Mouse (Mus musculus): Measurements from ENCODE around the gene Phxr2. TPM values are rescaled to one million over a fixed set of nuclear protein-coding genes. Genes with fewer than 3 reads are reported as not detected.

Phxr2 gene
- polyA plus RNA-seq, 1 experiment from 2014 or later: not detected

DNA sequence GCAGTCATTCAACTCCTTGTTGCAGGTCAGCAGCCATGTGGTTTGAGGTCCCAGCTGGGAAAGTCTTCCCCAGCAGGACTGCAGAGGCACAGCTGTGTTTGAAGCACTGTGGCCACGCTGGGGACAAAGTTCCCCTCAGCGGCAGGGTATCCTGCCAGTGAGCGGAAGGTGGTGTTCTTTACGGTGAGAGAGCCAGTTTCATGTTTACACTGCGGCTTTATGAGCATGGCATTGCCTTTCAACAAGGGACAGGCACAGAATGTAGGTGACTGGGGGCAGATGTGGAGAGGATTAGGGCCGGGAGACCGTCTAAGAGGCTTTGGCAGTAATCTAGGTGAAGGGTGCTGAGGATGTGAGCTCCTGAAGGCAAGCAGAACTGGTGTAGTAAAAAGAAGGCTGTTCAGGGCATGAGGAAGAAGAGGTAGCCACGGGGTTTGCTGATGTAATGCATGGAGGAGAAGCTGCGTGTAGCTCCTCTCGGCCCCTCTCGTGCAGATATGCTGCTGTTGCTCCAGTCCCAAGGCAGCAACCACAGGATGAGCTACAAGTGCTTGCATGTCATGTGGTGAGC is 1.7 kb upstream of the Phxr2 start:
- Histone ChIP-seq H3K4me3 (replicated peaks; ENCODE audit: low read depth, low read length) (no peak overlapping the region), H3K9me3 (replicated peaks; ENCODE audit: low read length) (no peaks in the 10 kb centered on the region), H3K4me2 (ENCODE audit: low read length) (no peak overlapping the region), H3K36me3 (ENCODE audit: insufficient read depth, low read length) (no peaks in the 10 kb centered on the region), H3K4me1 (replicated peaks; ENCODE audit: insufficient read depth, low read length) (0 out of 2 replicates have a peak, but pooled peaks cover 5% of the 10 kb centered on the region), H3K27me3 (ENCODE audit: insufficient read depth, low read length) (no peaks in the 10 kb centered on the region), H3K27ac (no peak overlapping the region), H3K9ac (ENCODE audit: low read depth, low read length) (no peak overlapping the region)
- ATAC-seq (replicated peaks; ENCODE audit: low FRiP score, low read depth) (no peak), DNase-seq (ENCODE audit: low spot score) (peak; percentile 28)
- TF ChIP-seq CTCF (IDR thresholded peaks at IDR 0.05; ENCODE audit: low read depth): no peak
- 57% methylated on average over 11 of the region's 11 CpGs for WGBS

- no peak overlapping the region for H3K4me3 ChIP-seq (replicated peaks; ENCODE audit: low read depth, low read length)
- TF ChIP-seq CTCF (IDR thresholded peaks at IDR 0.05; ENCODE audit: low read depth): no peak
- H3K4me2 ChIP-seq (ENCODE audit: low read length): no peak overlapping the region
- ATAC-seq (replicated peaks; ENCODE audit: low FRiP score, low read depth) (no peak), DNase-seq (ENCODE audit: low spot score) (no peak)
- no peaks in the 10 kb centered on the region for H3K9me3 ChIP-seq (replicated peaks; ENCODE audit: low read length)
- H3K9ac ChIP-seq (ENCODE audit: low read depth, low read length): no peak overlapping the region
- no peaks in the 10 kb centered on the region for H3K27me3 ChIP-seq (ENCODE audit: insufficient read depth, low read length)
- 86% methylated on average over 14 of the region's 14 CpGs for WGBS
- H3K27ac ChIP-seq: no peak overlapping the region
- H3K36me3 ChIP-seq (ENCODE audit: insufficient read depth, low read length): no peaks in the 10 kb centered on the region
- H3K4me1 ChIP-seq (replicated peaks; ENCODE audit: insufficient read depth, low read length): 0 out of 2 replicates have a peak, but pooled peaks cover 5% of the 10 kb centered on the region
Measured at GRCm38 (mm10) chr10:99126954-99127353, 829 bp upstream of the Phxr2 start.

DNA sequence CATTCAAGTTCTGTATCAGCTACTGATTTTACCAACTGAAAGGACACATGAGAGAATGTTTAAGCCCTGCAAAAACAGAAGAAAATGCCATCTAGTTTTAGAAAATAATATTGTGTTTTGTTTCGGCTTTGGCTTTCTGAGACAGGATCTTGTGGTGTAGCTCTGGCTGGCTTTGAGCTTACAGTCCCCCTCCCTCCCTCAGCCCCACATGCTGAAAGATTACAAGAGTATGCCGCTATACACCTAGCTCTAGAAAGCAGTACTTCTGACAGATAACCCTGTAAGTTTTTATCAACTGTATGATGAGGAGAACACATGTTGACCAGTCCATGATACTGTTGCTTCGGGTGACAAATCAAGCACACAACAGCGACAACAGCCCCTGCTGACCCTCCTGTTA is 6.7 kb downstream of the Phxr2 start:
- H3K9ac ChIP-seq (ENCODE audit: low read depth, low read length): no peak overlapping the region
- no peaks in the 10 kb centered on the region for H3K36me3 ChIP-seq (ENCODE audit: insufficient read depth, low read length)
- H3K4me3 ChIP-seq (replicated peaks; ENCODE audit: low read depth, low read length): no peak overlapping the region
- no peak for ATAC-seq (replicated peaks; ENCODE audit: low FRiP score, low read depth)
- WGBS: 94% methylated on average over 4 of the region's 4 CpGs
- peaks cover 17% of the 10 kb centered on the region for H3K4me1 ChIP-seq (replicated peaks; ENCODE audit: insufficient read depth, low read length)
- no peak overlapping the region for H3K4me2 ChIP-seq (ENCODE audit: low read length)
- H3K27me3 ChIP-seq (ENCODE audit: insufficient read depth, low read length): no peaks in the 10 kb centered on the region
- DNase-seq (ENCODE audit: low spot score): no peak
- no peak overlapping the region for H3K27ac ChIP-seq
- no peak for TF ChIP-seq CTCF (IDR thresholded peaks at IDR 0.05; ENCODE audit: low read depth)
- no peaks in the 10 kb centered on the region for H3K9me3 ChIP-seq (replicated peaks; ENCODE audit: low read length)

GRCm38 (mm10) chr10:99118697-99119096 is 7.4 kb downstream of the Phxr2 start:
- DNase-seq (ENCODE audit: low spot score): no peak
- peaks cover 17% of the 10 kb centered on the region for H3K4me1 ChIP-seq (replicated peaks; ENCODE audit: insufficient read depth, low read length)
- no peaks in the 10 kb centered on the region for H3K9me3 ChIP-seq (replicated peaks; ENCODE audit: low read length)
- no peaks in the 10 kb centered on the region for H3K36me3 ChIP-seq (ENCODE audit: insufficient read depth, low read length)
- no peak overlapping the region for H3K9ac ChIP-seq (ENCODE audit: low read depth, low read length)
- peak; percentile 37; the same call in 1 of the 2 replicates for ATAC-seq (replicated peaks; ENCODE audit: low FRiP score, low read depth)
- no peak overlapping the region for H3K27ac ChIP-seq
- 48% methylated on average over 6 of the region's 6 CpGs for WGBS
- no peaks in the 10 kb centered on the region for H3K27me3 ChIP-seq (ENCODE audit: insufficient read depth, low read length)
- H3K4me3 ChIP-seq (replicated peaks; ENCODE audit: low read depth, low read length): no peak overlapping the region
- no peak for TF ChIP-seq CTCF (IDR thresholded peaks at IDR 0.05; ENCODE audit: low read depth)
- H3K4me2 ChIP-seq (ENCODE audit: low read length): no peak overlapping the region

DNA sequence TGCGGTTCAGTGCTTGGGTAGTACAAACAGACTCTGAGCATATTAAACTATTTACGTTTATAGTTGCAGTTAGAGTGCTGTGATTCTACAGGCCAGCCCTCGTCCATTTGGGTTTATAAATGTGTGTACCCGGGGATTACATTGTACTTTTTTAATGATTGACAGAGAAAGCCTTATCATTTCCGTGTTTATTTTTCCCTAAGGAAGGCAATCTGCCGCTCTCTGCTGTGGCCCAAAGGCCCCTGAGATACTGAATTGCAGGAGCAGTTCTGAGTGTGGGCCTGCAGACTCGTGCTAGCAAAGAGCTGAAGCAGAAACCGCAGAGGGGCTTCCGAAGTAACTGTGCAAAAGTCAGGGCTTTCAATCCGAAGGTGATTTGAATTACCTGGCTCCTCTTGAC is 8.2 kb downstream of the Phxr2 start:
- 44% methylated on average over 10 of the region's 10 CpGs for WGBS
- Histone ChIP-seq H3K9ac (ENCODE audit: low read depth, low read length) (no peak overlapping the region; the same call in 1 of the 2 replicates), H3K27me3 (ENCODE audit: insufficient read depth, low read length) (no peaks in the 10 kb centered on the region), H3K4me1 (replicated peaks; ENCODE audit: insufficient read depth, low read length) (peaks cover 20% of the 10 kb centered on the region), H3K9me3 (replicated peaks; ENCODE audit: low read length) (no peaks in the 10 kb centered on the region), H3K27ac (peak overlapping the region; percentile 40), H3K36me3 (ENCODE audit: insufficient read depth, low read length) (no peaks in the 10 kb centered on the region), H3K4me2 (ENCODE audit: low read length) (no peak overlapping the region), H3K4me3 (replicated peaks; ENCODE audit: low read depth, low read length) (no peak overlapping the region)
- no peak for DNase-seq (ENCODE audit: low spot score)
- no peak for ATAC-seq (replicated peaks; ENCODE audit: low FRiP score, low read depth)
- no peak for TF ChIP-seq CTCF (IDR thresholded peaks at IDR 0.05; ENCODE audit: low read depth)

DNA sequence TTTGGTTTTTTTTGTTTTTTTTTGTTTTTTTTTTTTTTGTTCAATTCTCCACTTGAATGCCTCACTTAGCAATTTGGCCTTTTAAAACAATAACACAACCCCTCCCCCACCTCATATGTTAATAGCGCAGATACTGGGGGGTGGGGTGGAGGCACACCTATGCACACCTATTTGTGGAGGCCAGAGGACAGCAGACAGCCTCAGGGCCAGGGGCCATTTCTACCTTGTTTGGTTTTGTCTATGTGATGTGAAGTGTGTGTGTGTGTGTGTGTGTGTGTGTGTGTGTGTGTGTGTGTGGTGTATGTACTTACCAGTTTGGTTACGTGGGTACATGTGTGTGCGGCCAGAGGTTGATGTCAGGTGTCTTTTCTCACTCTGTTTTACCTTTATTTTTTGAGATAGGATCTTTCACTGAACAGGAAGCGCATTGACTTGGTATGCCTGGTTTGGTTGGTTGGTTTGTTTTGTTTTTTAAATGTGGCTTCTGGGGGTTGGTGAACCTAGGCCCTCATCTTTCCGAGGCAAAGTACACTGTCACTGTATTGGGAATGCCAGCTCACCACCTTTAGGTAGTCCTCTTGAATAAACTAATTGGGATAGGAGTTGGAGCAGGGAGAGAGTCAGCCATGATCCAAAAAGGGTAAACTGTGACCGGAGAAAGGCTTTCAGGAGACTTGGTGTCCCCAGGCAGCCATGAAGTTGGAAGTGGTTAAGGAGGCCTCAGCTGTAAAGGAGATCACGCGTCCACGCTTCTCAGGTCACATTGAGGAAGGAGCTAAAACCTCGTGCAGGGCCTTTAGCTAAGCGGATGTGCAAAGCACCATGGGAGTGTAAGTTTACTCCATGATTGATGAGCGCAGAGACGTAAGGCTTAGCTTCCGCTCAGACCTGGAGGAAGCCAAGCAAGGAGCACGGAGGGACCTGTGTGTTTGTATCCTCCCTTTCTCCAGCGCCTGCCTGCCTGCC is 9.2 kb downstream of the Phxr2 start:
- ATAC-seq (replicated peaks; ENCODE audit: low FRiP score, low read depth): no peak
- TF ChIP-seq CTCF (IDR thresholded peaks at IDR 0.05; ENCODE audit: low read depth): no peak
- Histone ChIP-seq H3K4me3 (replicated peaks; ENCODE audit: low read depth, low read length) (no peak overlapping the region), H3K27me3 (ENCODE audit: insufficient read depth, low read length) (no peaks in the 10 kb centered on the region), H3K36me3 (ENCODE audit: insufficient read depth, low read length) (no peaks in the 10 kb centered on the region), H3K27ac (no peak overlapping the region), H3K9me3 (replicated peaks; ENCODE audit: low read length) (no peaks in the 10 kb centered on the region), H3K4me1 (replicated peaks; ENCODE audit: insufficient read depth, low read length) (peaks cover 20% of the 10 kb centered on the region), H3K9ac (ENCODE audit: low read depth, low read length) (no peak overlapping the region), H3K4me2 (ENCODE audit: low read length) (no peak overlapping the region)
- 57% methylated on average over 16 of the region's 16 CpGs for WGBS
- peak; percentile 23 for DNase-seq (ENCODE audit: low spot score)
